Mouse (Mus musculus) heart, postnatal 0 days (tissue): ENCODE measurements around the gene Il11ra1.
"Not testable (repeated sequence)": the region's sequence is repeated elsewhere in the genome, so short reads cannot be mapped to it uniquely, and the experiment has no call there.

Source experiments
- CTCF ChIP-seq: IDR thresholded peaks from 2 replicates; pipeline ENCODE4 v1.5.1; 2016; ENCODE audit warnings: antibody characterized with exemption, control low read depth, low read depth
- EP300 ChIP-seq: IDR thresholded peaks from 2 replicates; pipeline ENCODE4 v1.6.1; 2016; ENCODE audit warnings: antibody characterized with exemption, low read depth

- TF ChIP-seq CTCF, EP300: not testable (repeated sequence)
Observed at GRCm38 (mm10) chr4:41775840-41776239, 76.1 kb downstream of the Il11ra1 start.
